Mouse (Mus musculus) cerebellum, adult 2 months (tissue): Measurements from ENCODE around the gene Gck. TPM values are rescaled to one million over a fixed set of nuclear protein-coding genes. Genes with fewer than 3 reads are reported as not detected.

ENCODE experiments used
- DNase-seq, 2 experiments: peaks; one replicate each; pipeline ENCODE4 v3.0.0; 2021
- H3K27ac ChIP-seq: fragments of 200-500 bp; 2 replicates; pipeline ENCODE4 v1.5.1; 2012; ENCODE audit warnings: low read length, control low read depth, inconsistent platforms; ENCODE audit not compliant: insufficient read depth
- H3K27me3 ChIP-seq: fragments of 200-500 bp; 2 replicates; pipeline ENCODE4 v1.6.1; 2012; ENCODE audit warnings: inconsistent platforms, mild to moderate bottlenecking, low read length, moderate library complexity; ENCODE audit not compliant: control insufficient read depth, insufficient read depth
- H3K4me1 ChIP-seq: fragments of 200-500 bp; 2 replicates; pipeline ENCODE4 v1.6.1; 2011; ENCODE audit warnings: low read length; ENCODE audit not compliant: control insufficient read depth, insufficient read depth
- H3K4me3 ChIP-seq: fragments of 200-500 bp; replicated peaks from 2 replicates; pipeline ENCODE3; 2011; ENCODE audit warnings: mild to moderate bottlenecking, low read depth, low read length, control low read depth; ENCODE audit not compliant: insufficient read depth
- CTCF ChIP-seq: fragments of 200-500 bp; IDR thresholded peaks from 2 replicates; pipeline ENCODE4 v1.5.1; 2011; ENCODE audit warnings: low read depth, mild to moderate bottlenecking, control low read depth, low read length, moderate library complexity, borderline replicate concordance; ENCODE audit not compliant: insufficient read depth
- POLR2A ChIP-seq: fragments of 200-500 bp; IDR thresholded peaks from 2 replicates; pipeline ENCODE4 v1.6.1; 2011; ENCODE audit warnings: low read length, control low read depth, borderline replicate concordance; ENCODE audit not compliant: insufficient read depth
- WGBS: fragments of 180-500 bp; shearing (Covaris S2); methylation state at CpG from one replicate; pipeline ENCODE4 v1.1.7; 2018; 5-methylcytosine and 5-hydroxymethylcytosine counted together
- polyA plus RNA-seq: library from polyadenylated mRNA; depleted of rRNA; stranded (reverse); fragments of >200 nt; gene quantifications from 2 replicates; pipeline ENCODE4 v1.2.3, GENCODE M21; 2012

Gck gene
- polyA plus RNA-seq, 1 experiment, result 0.74 TPM

- TF ChIP-seq POLR2A (no peak), CTCF (no peak)
- 91% methylated on average over 2 of the region's 2 CpGs for WGBS
- DNase-seq, result no peak
- Histone ChIP-seq H3K4me1 (peaks cover 8% of the 10 kb centered on the region), H3K27me3 (no peaks in the 10 kb centered on the region), H3K27ac (no peak overlapping the region), H3K4me3 (no peak overlapping the region)
Observed at GRCm38 (mm10) chr11:5867196-5867595, 82.7 kb downstream of the Gck start.

GRCm38 (mm10) chr11:5862394-5863105 lies 87.3 kb downstream of the Gck start:
- Histone ChIP-seq H3K27me3 (no peaks in the 10 kb centered on the region), H3K4me1 (no peaks in the 10 kb centered on the region), H3K27ac (no peak overlapping the region), H3K4me3 (no peak overlapping the region)
- 36% methylated on average over 15 of the region's 15 CpGs for WGBS
- no peak for TF ChIP-seq POLR2A
- no peak for TF ChIP-seq CTCF
- DNase-seq, result no peak

GRCm38 (mm10) chr11:5861678-5862393 lies 88.0 kb downstream of the Gck start, which contains the start of gene Aebp1:
Gene Aebp1, plus strand, starts transcription at chr11:5861947.
- H3K4me1 ChIP-seq, result no peaks in the 10 kb centered on the region
- WGBS, result 3% methylated on average over 59 of the region's 59 CpGs
- DNase-seq, result no peak
- no peak within 1 kb of the TSS for H3K4me3 ChIP-seq
- no peaks in the 10 kb centered on the region for H3K27me3 ChIP-seq
- H3K27ac ChIP-seq, result no peak within 1 kb of the TSS
- TF ChIP-seq POLR2A (no peak), CTCF (no peak)

- TF ChIP-seq CTCF (no peak), POLR2A (no peak)
- H3K4me1 ChIP-seq, result 0 out of 2 replicates have a peak, but pooled peaks cover 3% of the 10 kb centered on the region
- WGBS, result 25% methylated on average over 6 of the region's 6 CpGs
- no peak overlapping the region for H3K27ac ChIP-seq
- no peak for DNase-seq
- no peak overlapping the region for H3K4me3 ChIP-seq
- no peaks in the 10 kb centered on the region for H3K27me3 ChIP-seq
Observed at GRCm38 (mm10) chr11:5860639-5861038, 89.2 kb downstream of the Gck start.

GRCm38 (mm10) chr11:5859883-5860550 lies 89.9 kb downstream of the Gck start:
- 83% methylated on average over 13 of the region's 13 CpGs for WGBS
- H3K4me1 ChIP-seq, result 0 out of 2 replicates have a peak, but pooled peaks cover 3% of the 10 kb centered on the region
- DNase-seq, result no peak
- H3K27ac ChIP-seq, result no peak overlapping the region
- no peak overlapping the region for H3K4me3 ChIP-seq
- H3K27me3 ChIP-seq, result no peaks in the 10 kb centered on the region
- TF ChIP-seq CTCF, result no peak
- no peak for TF ChIP-seq POLR2A

GRCm38 (mm10) chr11:5858723-5859122 lies 91.2 kb downstream of the Gck start:
- 79% methylated on average over 1 of the region's 1 CpGs for WGBS
- TF ChIP-seq CTCF (peak; percentile 18; the same call in 1 of the 2 replicates), POLR2A (no peak)
- Histone ChIP-seq H3K4me1 (0 out of 2 replicates have a peak, but pooled peaks cover 3% of the 10 kb centered on the region), H3K27me3 (no peaks in the 10 kb centered on the region), H3K27ac (no peak overlapping the region), H3K4me3 (no peak overlapping the region)
- DNase-seq, result no peak

- H3K27me3 ChIP-seq, result no peaks in the 10 kb centered on the region
- TF ChIP-seq CTCF (no peak), POLR2A (no peak)
- WGBS, result 70% methylated on average over 8 of the region's 8 CpGs
- H3K27ac ChIP-seq, result peak overlapping the region; percentile 36; the same call in 1 of the 2 replicates
- H3K4me1 ChIP-seq, result 0 out of 2 replicates have a peak, but pooled peaks cover 3% of the 10 kb centered on the region
- no peak overlapping the region for H3K4me3 ChIP-seq
- DNase-seq, result no peak
Observed at GRCm38 (mm10) chr11:5856479-5857130, 93.3 kb downstream of the Gck start.
